Mouse (Mus musculus): ENCODE measurements around the gene Dcaf8.

DNA sequence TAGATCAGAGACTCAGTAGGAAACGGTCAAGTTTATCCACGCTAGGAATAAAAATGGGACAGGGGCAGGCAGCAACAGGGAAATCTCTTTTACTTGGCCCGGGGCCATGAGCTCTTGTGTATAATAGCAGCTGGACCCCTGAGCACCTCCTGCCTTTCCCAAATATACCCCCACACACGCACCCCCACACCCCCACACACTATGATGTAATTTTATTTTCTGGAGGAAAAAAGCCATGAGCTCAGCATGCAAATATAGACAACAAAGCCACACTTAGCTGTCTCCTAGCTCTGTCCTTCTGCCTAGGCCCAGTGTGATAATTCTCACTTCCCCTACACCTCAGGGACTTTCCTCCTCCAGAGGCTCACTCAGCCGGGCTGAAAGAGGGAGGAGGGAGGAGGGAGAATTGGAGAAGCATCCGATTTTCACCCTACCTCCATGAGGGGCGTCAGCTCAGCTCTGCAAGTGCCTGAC is 59.3 kb downstream of the Dcaf8 start:
- TF ChIP-seq CTCF (IDR thresholded peaks at IDR 0.05 in 2 of 3, conservative IDR thresholded peaks at IDR 0.05 in 1 of 3; ENCODE audit: control insufficient read depth in 1 of 3, insufficient read depth in 1 of 3, low read depth in 2 of 3, low read length in 3 of 3, poor library complexity in 1 of 3, severe bottlenecking in 1 of 3): no peak
- no peak for TF ChIP-seq POLR2AphosphoS5 (IDR thresholded peaks at IDR 0.05; ENCODE audit: borderline replicate concordance, low read depth, low read length)
- TF ChIP-seq KAT2A (conservative IDR thresholded peaks at IDR 0.05; ENCODE audit: low read depth, low read length): no peak
- no peak for TF ChIP-seq POLR2A (IDR thresholded peaks at IDR 0.05; ENCODE audit: control insufficient read depth in 1 of 2, insufficient read depth in 1 of 2, low read depth in 1 of 2, low read length in 2 of 2, poor library complexity in 1 of 2)
- no peak for TF ChIP-seq UBTF (IDR thresholded peaks at IDR 0.05; ENCODE audit: borderline replicate concordance, insufficient read depth, low read depth, low read length)
- no peak for TF ChIP-seq TCF12 (IDR thresholded peaks at IDR 0.05; ENCODE audit: low read depth, low read length)
- no peak for TF ChIP-seq MYC (IDR thresholded peaks at IDR 0.05; ENCODE audit: low read depth, low read length)
- no peak for TF ChIP-seq EP300 (IDR thresholded peaks at IDR 0.05; ENCODE audit: low read depth in 1 of 2, low read length in 2 of 2)
- TF ChIP-seq ZKSCAN1 (IDR thresholded peaks at IDR 0.05; ENCODE audit: low read depth, low read length): no peak
- TF ChIP-seq RAD21 (IDR thresholded peaks at IDR 0.05; ENCODE audit: low read depth, low read length): no peak

Measured in MEL (cell line).